Mouse (Mus musculus) forebrain, postnatal 0 days (tissue): ENCODE results near the gene Nlrp10. TPM values are rescaled to one million over a fixed set of nuclear protein-coding genes. Genes with fewer than 3 reads are reported as not detected.

Experiments used
- ATAC-seq: fragments of 200-750 bp; cut with Nextera tagmentation; 2 replicates; pipeline ENCODE4 v1.8.0; 2017; ENCODE audit warnings: mild to moderate bottlenecking, moderate library complexity
- DNase-seq: peaks from one replicate; pipeline ENCODE4 v3.0.0-alpha.2; 2015
- H3K27ac ChIP-seq: fragments of 300-500 bp; sonication (generic); 2 replicates; pipeline ENCODE4 v1.5.1; 2014; ENCODE audit warnings: low read depth, mild to moderate bottlenecking, antibody characterized with exemption, low read length, moderate library complexity, mixed read lengths
- H3K27me3 ChIP-seq: fragments of 300-500 bp; sonication (generic); 2 replicates; pipeline ENCODE4 v1.6.1; 2014; ENCODE audit warnings: mild to moderate bottlenecking, low read length, mixed read lengths; ENCODE audit not compliant: insufficient read depth
- H3K36me3 ChIP-seq: fragments of 300-500 bp; sonication (generic); 2 replicates; pipeline ENCODE4 v1.6.1; 2014; ENCODE audit warnings: mild to moderate bottlenecking, moderate library complexity; ENCODE audit not compliant: insufficient read depth
- H3K4me1 ChIP-seq: fragments of 300-500 bp; sonication (generic); 2 replicates; pipeline ENCODE4 v1.6.1; 2014; ENCODE audit warnings: antibody characterized with exemption; ENCODE audit not compliant: insufficient read depth
- H3K4me2 ChIP-seq: fragments of 300-500 bp; sonication (generic); 2 replicates; pipeline ENCODE4 v1.6.1; 2014; ENCODE audit warnings: low read depth, mild to moderate bottlenecking, moderate library complexity
- H3K4me3 ChIP-seq: fragments of 300-500 bp; sonication (generic); 2 replicates; pipeline ENCODE4 v1.5.1; 2014; ENCODE audit warnings: low read depth, low read length, mixed read lengths
- H3K9ac ChIP-seq: fragments of 300-500 bp; sonication (generic); 2 replicates; pipeline ENCODE4 v1.6.1; 2014; ENCODE audit warnings: mild to moderate bottlenecking
- H3K9me3 ChIP-seq: fragments of 300-500 bp; sonication (generic); 2 replicates; pipeline ENCODE4 v1.6.1; 2016; ENCODE audit warnings: low read length
- CTCF ChIP-seq: sonication (generic); IDR thresholded peaks from 2 replicates; pipeline ENCODE4 v1.5.1; 2016; ENCODE audit warnings: antibody characterized with exemption, control low read depth, low read depth
- WGBS: fragments of 180-500 bp; shearing (Covaris S2); extraction: QIAGEN DNeasy Blood & Tissue Kit; methylation state at CpG from one replicate; pipeline ENCODE4 v1.1.7; 2014; 5-methylcytosine and 5-hydroxymethylcytosine counted together
- polyA plus RNA-seq: library from polyadenylated mRNA; unstranded; fragments of >200 nt; fragmentation: Nextera tagmentation; extraction: Ambion mirVana; gene quantifications from 2 replicates; pipeline ENCODE4 v1.2.1, GENCODE M21; 2015
- total RNA-seq: library from RNA; depleted of rRNA; stranded (reverse); fragments of >200 nt; gene quantifications from 2 replicates; pipeline ENCODE4 v1.2.3, GENCODE M21; 2014; rRNA removed

The Nlrp10 gene
- total RNA-seq, result 0.05 TPM in 1 of 2 replicates, not detected in the other
- polyA plus RNA-seq, result 0.04 and 0.10 TPM in 2 replicates

DNA sequence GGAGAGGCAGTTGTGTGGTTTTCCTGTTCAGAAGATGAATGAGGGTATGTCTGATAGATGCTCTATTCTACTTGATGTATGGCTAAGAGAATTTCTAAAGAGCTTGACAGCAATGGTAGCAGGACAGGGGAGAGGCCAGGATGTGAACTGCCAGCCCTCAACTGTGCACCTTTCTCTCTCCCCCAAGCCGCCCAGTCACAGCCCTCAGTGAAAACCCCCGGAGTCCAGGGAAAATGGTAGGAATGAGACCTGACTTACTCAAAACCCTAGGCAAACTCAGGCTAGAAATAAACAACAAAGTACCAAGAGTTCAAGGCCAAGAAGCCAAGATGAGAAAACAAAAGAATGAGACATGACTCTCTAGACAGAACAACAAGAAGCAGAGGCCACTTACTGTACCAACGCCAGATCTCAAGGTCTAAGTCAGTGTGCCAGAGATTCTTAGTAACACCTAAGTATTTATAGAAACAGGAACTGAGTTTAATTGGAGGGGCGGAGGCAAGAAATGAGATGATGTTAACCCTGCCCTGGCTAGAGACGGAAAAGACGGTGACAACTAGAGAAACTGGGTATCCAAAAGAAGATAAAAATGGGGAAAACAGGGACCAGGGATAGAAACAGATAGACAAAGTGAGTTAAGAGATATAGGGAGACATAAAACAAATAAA is at the start of gene Nlrp10:
Gene Nlrp10, minus strand, starts transcription at position 453 of the 668 bp plus-strand sequence.
- ATAC-seq, result no peak
- H3K9ac ChIP-seq, result no peak within 1 kb of the TSS

DNA sequence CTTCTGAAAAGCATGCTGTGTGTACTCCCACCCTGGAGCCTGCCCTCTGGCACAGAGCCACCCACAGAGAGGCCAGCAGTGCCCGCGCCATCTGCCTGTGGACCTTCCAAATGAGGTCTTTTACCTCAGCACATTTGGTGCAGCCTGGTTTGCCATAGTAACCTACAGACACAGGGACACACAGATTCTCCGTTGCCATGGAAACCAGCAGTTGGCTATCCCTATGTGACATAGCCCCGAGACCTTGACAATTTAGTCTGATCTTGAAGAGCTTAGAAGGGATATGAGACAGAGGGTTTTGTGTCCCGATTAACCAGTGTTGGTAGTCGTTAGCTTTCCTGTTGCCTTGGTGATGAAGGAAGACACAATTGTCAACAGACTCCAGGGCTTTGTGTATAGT is 42.3 kb upstream of the Nlrp10 start:
- H3K27me3 ChIP-seq, result no peaks in the 10 kb centered on the region
- no peak overlapping the region; the same call in 1 of the 2 replicates for H3K4me2 ChIP-seq
- H3K27ac ChIP-seq, result no peak overlapping the region
- no peaks in the 10 kb centered on the region for H3K9me3 ChIP-seq
- H3K4me1 ChIP-seq, result peaks cover 12% of the 10 kb centered on the region
- 15% methylated on average over 6 of the region's 6 CpGs for WGBS
- ATAC-seq, result peak; percentile 85
- no peak overlapping the region for H3K9ac ChIP-seq
- no peak overlapping the region for H3K4me3 ChIP-seq
- no peak; the same call in 1 of the 2 replicates for TF ChIP-seq CTCF
- DNase-seq, result peak; percentile 73
- H3K36me3 ChIP-seq, result no peaks in the 10 kb centered on the region

More for the DNA sequence above, at the start of gene Nlrp10:
- H3K27me3 ChIP-seq, result 0 out of 2 replicates have a peak, but pooled peaks cover 5% of the 10 kb centered on the region
- WGBS, result 79% methylated on average over 6 of the region's 6 CpGs
- no peaks in the 10 kb centered on the region for H3K4me1 ChIP-seq
- TF ChIP-seq CTCF, result no peak
- H3K4me3 ChIP-seq, result no peak within 1 kb of the TSS
- no peak within 1 kb of the TSS for H3K4me2 ChIP-seq
- no peak within 1 kb of the TSS for H3K27ac ChIP-seq
- no peaks in the 10 kb centered on the region for H3K9me3 ChIP-seq
- DNase-seq, result no peak
- no peaks in the 10 kb centered on the region for H3K36me3 ChIP-seq

DNA sequence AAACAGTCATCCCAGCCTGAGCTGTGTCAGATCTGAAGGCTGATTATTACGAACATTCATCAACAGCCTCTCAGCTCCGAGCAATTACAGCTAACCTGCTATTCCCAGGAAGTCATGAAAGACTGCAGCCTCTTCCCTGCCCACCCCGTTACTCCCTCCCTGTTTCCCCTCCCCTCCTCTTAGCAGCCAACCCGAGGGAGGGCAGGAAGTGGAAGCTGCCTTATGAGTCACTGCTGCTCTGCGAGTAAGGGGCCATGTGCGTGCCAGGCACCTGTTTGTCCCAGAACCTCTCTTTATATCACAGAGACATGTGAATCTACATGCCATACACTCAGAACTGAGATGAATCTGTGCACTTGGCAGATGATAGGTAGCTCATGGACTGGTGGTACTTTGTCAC is 38.2 kb upstream of the Nlrp10 start:
- Histone ChIP-seq H3K9me3 (no peaks in the 10 kb centered on the region), H3K4me1 (peaks cover 12% of the 10 kb centered on the region), H3K4me3 (no peak overlapping the region), H3K27me3 (no peaks in the 10 kb centered on the region), H3K4me2 (no peak overlapping the region), H3K27ac (no peak overlapping the region), H3K9ac (no peak overlapping the region), H3K36me3 (no peaks in the 10 kb centered on the region)
- ATAC-seq (peak; percentile 42), DNase-seq (peak; percentile 28)
- TF ChIP-seq CTCF, result no peak
- WGBS, result 51% methylated on average over 6 of the region's 6 CpGs

DNA sequence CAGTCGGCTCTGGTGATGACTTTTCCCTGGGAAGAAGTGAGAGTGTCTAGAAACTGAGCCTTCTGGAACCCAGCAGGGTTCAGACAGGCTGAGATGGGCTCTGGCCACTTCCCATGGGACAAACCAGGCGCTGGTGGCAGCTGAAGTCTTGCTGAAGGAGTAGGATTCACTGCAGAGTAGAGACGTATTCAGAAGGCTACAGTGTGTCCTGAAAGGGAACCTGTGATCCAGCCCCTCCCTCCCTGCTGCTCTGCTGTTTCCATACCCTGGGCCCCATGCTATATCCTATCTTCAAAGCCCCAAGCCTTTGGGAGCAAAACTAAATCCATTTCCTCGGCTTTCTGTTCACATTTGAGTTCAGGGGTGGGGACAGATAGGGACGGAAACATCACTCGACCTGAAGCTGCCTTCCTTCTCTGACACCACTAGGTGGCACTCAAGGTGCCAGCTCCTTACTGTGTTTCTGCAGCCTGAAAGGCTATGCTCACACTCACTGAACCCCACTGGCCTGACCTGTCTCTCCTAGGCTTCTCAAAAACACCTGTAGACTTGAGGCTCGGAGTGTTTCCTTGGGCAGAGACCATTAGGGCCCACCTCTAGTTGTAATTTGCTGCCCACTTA is 36.9 kb upstream of the Nlrp10 start:
- H3K27me3 ChIP-seq, result no peaks in the 10 kb centered on the region
- H3K4me2 ChIP-seq, result no peak overlapping the region
- 31% methylated on average over 7 of the region's 7 CpGs for WGBS
- no peaks in the 10 kb centered on the region for H3K9me3 ChIP-seq
- no peaks in the 10 kb centered on the region for H3K36me3 ChIP-seq
- DNase-seq, result peak; percentile 84
- no peak overlapping the region for H3K27ac ChIP-seq
- H3K9ac ChIP-seq, result no peak overlapping the region
- TF ChIP-seq CTCF, result peak; percentile 94
- peak; percentile 83 for ATAC-seq
- H3K4me1 ChIP-seq, result peaks cover 4% of the 10 kb centered on the region
- H3K4me3 ChIP-seq, result no peak overlapping the region

DNA sequence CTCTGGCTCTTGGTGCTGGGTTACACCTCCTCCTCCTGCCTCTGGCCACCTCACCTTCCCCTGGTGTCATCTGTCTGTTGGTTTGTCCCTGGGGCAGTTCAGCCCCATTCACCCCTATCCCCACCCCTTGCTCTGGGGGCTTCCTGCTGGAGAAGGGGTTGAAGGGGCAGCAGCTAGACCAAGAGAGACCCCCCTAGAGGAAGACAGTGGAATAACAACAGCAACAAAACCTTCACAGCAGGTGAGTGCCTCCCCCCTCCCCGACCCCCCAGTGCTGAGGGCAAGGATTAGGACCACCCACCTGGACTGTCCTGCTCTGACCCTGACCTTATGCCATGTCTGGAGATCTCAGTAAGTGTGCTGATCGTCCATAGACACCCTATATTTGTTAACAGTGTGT is 36.0 kb upstream of the Nlrp10 start:
- ATAC-seq, result no peak
- Histone ChIP-seq H3K9ac (no peak overlapping the region), H3K27me3 (no peaks in the 10 kb centered on the region), H3K4me2 (no peak overlapping the region), H3K36me3 (no peaks in the 10 kb centered on the region), H3K9me3 (no peaks in the 10 kb centered on the region), H3K4me1 (no peaks in the 10 kb centered on the region), H3K27ac (no peak overlapping the region), H3K4me3 (no peak overlapping the region)
- no peak for DNase-seq
- TF ChIP-seq CTCF, result peak; percentile 33
- WGBS, result 20% methylated on average over 2 of the region's 2 CpGs

DNA sequence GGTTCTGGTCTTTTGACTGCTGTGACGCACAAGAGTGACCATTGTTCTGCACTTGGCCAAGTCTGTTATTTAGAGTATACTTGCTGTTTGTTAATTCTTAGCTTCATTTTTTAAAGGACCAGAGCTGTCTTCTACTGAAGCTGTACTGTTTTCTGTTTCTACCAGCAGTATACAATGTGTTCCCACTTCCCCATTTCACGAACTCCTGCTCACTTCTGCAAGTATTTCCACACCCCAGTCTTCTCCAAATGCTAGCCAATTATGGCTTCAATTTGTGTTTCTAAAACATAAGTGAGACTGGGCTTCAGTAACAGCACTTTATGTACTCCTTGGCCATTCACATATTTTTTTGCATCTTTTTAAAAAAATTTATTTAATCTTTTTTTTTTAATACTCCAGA is 27.8 kb upstream of the Nlrp10 start:
- no peak overlapping the region for H3K27ac ChIP-seq
- H3K27me3 ChIP-seq, result no peaks in the 10 kb centered on the region
- WGBS, result 70% methylated on average over 2 of the region's 2 CpGs
- ATAC-seq (no peak), DNase-seq (no peak)
- no peaks in the 10 kb centered on the region for H3K36me3 ChIP-seq
- no peaks in the 10 kb centered on the region for H3K9me3 ChIP-seq
- no peak for TF ChIP-seq CTCF
- H3K9ac ChIP-seq, result no peak overlapping the region
- no peak overlapping the region for H3K4me3 ChIP-seq
- no peaks in the 10 kb centered on the region for H3K4me1 ChIP-seq
- H3K4me2 ChIP-seq, result no peak overlapping the region

DNA sequence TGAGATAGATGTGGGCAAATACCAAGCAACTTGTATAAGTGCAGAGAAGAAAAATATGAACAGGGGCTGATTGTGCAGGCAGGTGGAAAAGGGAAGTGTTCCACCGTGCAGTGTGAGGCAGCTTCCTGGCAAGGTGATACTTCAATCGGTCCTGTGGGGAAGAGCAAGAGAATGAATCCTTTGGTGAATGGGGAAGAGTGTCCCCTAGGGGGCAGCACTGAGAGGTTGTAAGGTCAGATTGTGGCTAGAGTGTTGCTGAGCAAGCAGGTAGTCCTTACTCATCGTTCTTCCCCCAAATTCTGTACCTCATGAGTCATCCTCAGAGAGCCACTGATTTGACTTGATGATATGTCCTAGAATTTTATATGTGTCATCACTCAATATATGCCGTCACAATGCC is 24.2 kb upstream of the Nlrp10 start:
- no peak for DNase-seq
- no peak overlapping the region for H3K27ac ChIP-seq
- no peak overlapping the region for H3K4me3 ChIP-seq
- ATAC-seq, result no peak
- no peaks in the 10 kb centered on the region for H3K4me1 ChIP-seq
- no peaks in the 10 kb centered on the region for H3K9me3 ChIP-seq
- H3K9ac ChIP-seq, result no peak overlapping the region
- no peaks in the 10 kb centered on the region for H3K36me3 ChIP-seq
- peaks cover 11% of the 10 kb centered on the region; the same call in 1 of the 2 replicates for H3K27me3 ChIP-seq
- no peak overlapping the region for H3K4me2 ChIP-seq
- WGBS, result 55% methylated on average over 4 of the region's 4 CpGs
- peak; percentile 62 for TF ChIP-seq CTCF
